Mouse (Mus musculus): ENCODE measurements at regions not wholly inside any gene's neighbourhood (a gene's known extent, or its start where the extent isn't known, plus 50 kb on each side); places are given as distances from the start of the nearest gene placed in this dataset.

DNA sequence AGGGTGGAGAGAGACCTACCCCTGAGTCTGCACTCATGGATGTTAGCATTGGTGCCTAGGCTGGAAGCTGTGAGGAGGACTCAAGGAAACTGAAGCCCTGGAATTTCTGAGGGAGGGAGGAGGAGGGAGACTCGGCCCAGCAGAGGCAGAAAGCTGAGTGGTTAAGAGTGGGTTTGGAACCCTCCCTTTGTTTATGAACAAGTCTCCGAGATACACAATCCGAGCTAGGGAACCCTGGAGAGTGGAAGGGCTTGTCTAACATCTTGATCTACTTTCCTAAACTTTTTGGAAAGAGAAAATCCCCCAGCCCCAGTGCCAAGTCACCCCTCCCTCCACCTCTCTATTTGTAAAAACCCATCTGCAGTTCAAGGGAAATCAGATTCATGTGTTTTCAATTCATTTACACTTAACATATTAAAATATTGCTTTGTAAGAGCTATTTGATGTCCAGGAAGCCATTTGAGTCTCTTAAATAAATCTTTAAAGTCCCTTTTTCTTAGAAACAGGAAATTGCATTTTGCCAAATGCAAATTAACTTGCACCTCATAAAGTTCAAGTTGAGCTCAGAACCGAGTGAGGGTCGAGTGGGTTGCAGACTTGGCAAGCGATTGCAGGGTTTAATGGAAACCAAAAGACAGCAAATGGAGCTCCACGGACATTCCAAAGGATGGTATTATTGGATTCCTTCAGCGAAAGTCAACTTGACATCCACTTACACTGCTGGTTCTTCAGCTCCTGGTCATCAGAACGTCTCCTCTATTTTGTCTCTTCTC is 113.1 kb downstream of the En1 start:
- TF ChIP-seq CTCF (IDR thresholded peaks at IDR 0.05; ENCODE audit: control insufficient read depth, insufficient read depth, insufficient replicate concordance, low read depth, low read length) (no peak), POLR2A (IDR thresholded peaks at IDR 0.05; ENCODE audit: control insufficient read depth, low read depth, low read length) (no peak)
